Mouse (Mus musculus) lung, embryonic 14.5 days (tissue): ENCODE measurements at regions not wholly inside any gene's neighbourhood (a gene's known extent, or its start where the extent isn't known, plus 50 kb on each side); places are given as distances from the start of the nearest gene placed in this dataset.
"Not testable (repeated sequence)": the region's sequence is repeated elsewhere in the genome, so short reads cannot be mapped to it uniquely, and the experiment has no call there.

ENCODE experiments used
- ATAC-seq: fragments of 200-750 bp; cut with Nextera tagmentation; 2 replicates; pipeline ENCODE4 v1.8.0; 2017; ENCODE audit warnings: mild to moderate bottlenecking, moderate TSS enrichment, moderate library complexity; ENCODE audit not compliant: insufficient read depth
- DNase-seq: peaks from one replicate; pipeline ENCODE4 v3.0.0-alpha.2; 2015
- H3K27ac ChIP-seq: fragments of 300-500 bp; sonication (generic); 2 replicates; pipeline ENCODE4 v1.5.1; 2014; ENCODE audit warnings: low read depth, mild to moderate bottlenecking, moderate library complexity
- H3K27me3 ChIP-seq: fragments of 300-500 bp; sonication (generic); 2 replicates; pipeline ENCODE4 v1.6.1; 2014; ENCODE audit warnings: low read length, control low read depth; ENCODE audit not compliant: insufficient read depth
- H3K36me3 ChIP-seq: fragments of 300-500 bp; sonication (generic); 2 replicates; pipeline ENCODE4 v1.6.1; 2014; ENCODE audit warnings: control low read depth; ENCODE audit not compliant: insufficient read depth
- H3K4me1 ChIP-seq: fragments of 300-500 bp; sonication (generic); 2 replicates; pipeline ENCODE4 v1.6.1; 2014; ENCODE audit warnings: antibody characterized with exemption, control low read depth; ENCODE audit not compliant: insufficient read depth
- H3K4me2 ChIP-seq: fragments of 300-500 bp; sonication (generic); 2 replicates; pipeline ENCODE4 v1.6.1; 2014; ENCODE audit warnings: mild to moderate bottlenecking
- H3K4me3 ChIP-seq: fragments of 300-500 bp; sonication (generic); 2 replicates; pipeline ENCODE4 v1.5.1; 2014; ENCODE audit warnings: low read depth, low read length
- H3K9ac ChIP-seq: fragments of 300-500 bp; sonication (generic); 2 replicates; pipeline ENCODE4 v1.6.1; 2014
- H3K9me3 ChIP-seq: fragments of 300-500 bp; sonication (generic); 2 replicates; pipeline ENCODE4 v1.6.1; 2016; ENCODE audit warnings: low read depth, low read length, control low read depth
- CTCF ChIP-seq: IDR thresholded peaks from 2 replicates; pipeline ENCODE4 v1.5.1; 2016; ENCODE audit warnings: antibody characterized with exemption, low read depth
- WGBS: fragments of 180-500 bp; shearing (Covaris S2); extraction: QIAGEN DNeasy Blood & Tissue Kit; methylation state at CpG from one replicate; pipeline ENCODE4 v1.1.7; 2014; 5-methylcytosine and 5-hydroxymethylcytosine counted together

- no peaks in the 10 kb centered on the region for H3K9me3 ChIP-seq
- no peaks in the 10 kb centered on the region for H3K36me3 ChIP-seq
- H3K9ac ChIP-seq, result no peak overlapping the region
- ATAC-seq (no peak), DNase-seq (no peak)
- no peak for TF ChIP-seq CTCF
- no peak overlapping the region for H3K27ac ChIP-seq
- WGBS, result 58% methylated on average over 7 of the region's 7 CpGs
- no peak overlapping the region for H3K4me2 ChIP-seq
- H3K4me3 ChIP-seq, result no peak overlapping the region
- H3K27me3 ChIP-seq, result no peaks in the 10 kb centered on the region
- H3K4me1 ChIP-seq, result no peaks in the 10 kb centered on the region
These were observed 202.4 kb downstream of the Plxna1 start for GRCm38 (mm10) chr6:89160051-89160450.

- Histone ChIP-seq H3K27me3 (no peaks in the 10 kb centered on the region), H3K9me3 (no peaks in the 10 kb centered on the region), H3K4me2 (no peak overlapping the region), H3K9ac (no peak overlapping the region), H3K4me3 (no peak overlapping the region), H3K36me3 (no peaks in the 10 kb centered on the region), H3K27ac (no peak overlapping the region), H3K4me1 (no peaks in the 10 kb centered on the region)
- 85% methylated on average over 1 of the region's 1 CpGs for WGBS
- TF ChIP-seq CTCF, result no peak
- DNase-seq, result no peak
- ATAC-seq, result no peak
These were observed 200.7 kb downstream of the Plxna1 start for GRCm38 (mm10) chr6:89161746-89162145.

- no peak overlapping the region for H3K4me3 ChIP-seq
- no peak for DNase-seq
- ATAC-seq, result no peak
- no peaks in the 10 kb centered on the region for H3K36me3 ChIP-seq
- H3K9ac ChIP-seq, result no peak overlapping the region
- no peak overlapping the region for H3K4me2 ChIP-seq
- no peaks in the 10 kb centered on the region for H3K9me3 ChIP-seq
- H3K27me3 ChIP-seq, result no peaks in the 10 kb centered on the region
- H3K4me1 ChIP-seq, result no peaks in the 10 kb centered on the region
- H3K27ac ChIP-seq, result no peak overlapping the region
- no peak for TF ChIP-seq CTCF
- 59% methylated on average over 2 of the region's 2 CpGs for WGBS
These were observed 192.9 kb downstream of the Plxna1 start for GRCm38 (mm10) chr6:89169520-89169919.

GRCm38 (mm10) chr6:89184920-89185319, 177.5 kb downstream of the Plxna1 start:
- no CpG with 5 or more reads among the region's 7 CpGs for WGBS
- ATAC-seq, result not testable (repeated sequence)

GRCm38 (mm10) chr6:89200514-89201284, 161.7 kb downstream of the Plxna1 start:
- ATAC-seq, result peak; percentile 63; the same call in 1 of the 2 replicates
- WGBS, result 9% methylated on average over 19 of the region's 19 CpGs
- not testable (repeated sequence) for H3K36me3 ChIP-seq, H3K27me3 ChIP-seq, DNase-seq, H3K9me3 ChIP-seq, H3K4me3 ChIP-seq, H3K4me1 ChIP-seq, H3K9ac ChIP-seq, H3K27ac ChIP-seq
- H3K4me2 ChIP-seq, result peak overlapping the region; percentile 47

More at GRCm38 (mm10) chr6:89184920-89185319, 177.5 kb downstream of the Plxna1 start:
- H3K4me2 ChIP-seq, H3K4me3 ChIP-seq, H3K9ac ChIP-seq, H3K27me3 ChIP-seq, DNase-seq, H3K4me1 ChIP-seq, H3K9me3 ChIP-seq, H3K36me3 ChIP-seq, H3K27ac ChIP-seq: not testable (repeated sequence)

- ATAC-seq (no peak), DNase-seq (no peak)
- Histone ChIP-seq H3K4me3 (no peak overlapping the region), H3K27me3 (no peaks in the 10 kb centered on the region), H3K4me1 (no peaks in the 10 kb centered on the region), H3K27ac (no peak overlapping the region), H3K36me3 (no peaks in the 10 kb centered on the region), H3K4me2 (no peak overlapping the region), H3K9me3 (no peaks in the 10 kb centered on the region), H3K9ac (no peak overlapping the region)
- 75% methylated on average over 3 of the region's 3 CpGs for WGBS
- TF ChIP-seq CTCF, result no peak
These were observed 147.4 kb downstream of the Plxna1 start for GRCm38 (mm10) chr6:89215021-89215420.

- DNase-seq (peak; percentile 31), ATAC-seq (no peak)
- Histone ChIP-seq H3K36me3 (no peaks in the 10 kb centered on the region), H3K9me3 (no peaks in the 10 kb centered on the region), H3K9ac (no peak overlapping the region), H3K4me2 (peak overlapping the region; percentile 5; the same call in 1 of the 2 replicates), H3K27me3 (no peaks in the 10 kb centered on the region), H3K27ac (no peak overlapping the region), H3K4me1 (no peaks in the 10 kb centered on the region; the same call in 1 of the 2 replicates), H3K4me3 (no peak overlapping the region)
- WGBS, result 27% methylated on average over 27 of the region's 27 CpGs
- TF ChIP-seq CTCF, result no peak
These were observed 126.9 kb downstream of the Plxna1 start for GRCm38 (mm10) chr6:89235416-89236075.
